Mouse (Mus musculus): ENCODE results near the gene Prrg2. TPM values are rescaled to one million over a fixed set of nuclear protein-coding genes. Genes with fewer than 3 reads are reported as not detected.

The Prrg2 gene
- polyA plus RNA-seq, 1 experiment, result 3.0 TPM

GRCm38 (mm10) chr7:45012011-45012410 lies 50.5 kb downstream of the Prrg2 start:
- H3K4me3 ChIP-seq (replicated peaks), result no peak overlapping the region
- peaks cover 2% of the 10 kb centered on the region; the same call in 1 of the 2 replicates for H3K27me3 ChIP-seq (ENCODE audit: control insufficient read depth)
- H3K9me3 ChIP-seq (ENCODE audit: control insufficient read depth, low read length), result peaks cover 15% of the 10 kb centered on the region
- H3K4me1 ChIP-seq (ENCODE audit: control insufficient read depth), result peaks cover 67% of the 10 kb centered on the region
- TF ChIP-seq TAL1 (IDR thresholded peaks at IDR 0.05; ENCODE audit: low read length), result no peak
- no peak for TF ChIP-seq GATA1 (IDR thresholded peaks at IDR 0.05; ENCODE audit: low read length)
- H3K36me3 ChIP-seq (ENCODE audit: control insufficient read depth), result peaks cover 73% of the 10 kb centered on the region

- Histone ChIP-seq H3K27me3 (ENCODE audit: control insufficient read depth) (peaks cover 2% of the 10 kb centered on the region; the same call in 1 of the 2 replicates), H3K36me3 (ENCODE audit: control insufficient read depth) (peaks cover 99% of the 10 kb centered on the region), H3K4me3 (replicated peaks) (no peak overlapping the region), H3K9me3 (ENCODE audit: control insufficient read depth, low read length) (peaks cover 18% of the 10 kb centered on the region), H3K4me1 (ENCODE audit: control insufficient read depth) (peaks cover 41% of the 10 kb centered on the region)
- TF ChIP-seq GATA1 (IDR thresholded peaks at IDR 0.05; ENCODE audit: low read length), result no peak
- TF ChIP-seq TAL1 (IDR thresholded peaks at IDR 0.05; ENCODE audit: low read length), result no peak
Observed at GRCm38 (mm10) chr7:45008411-45008810, 54.1 kb downstream of the Prrg2 start.

- peaks cover 35% of the 10 kb centered on the region for H3K4me1 ChIP-seq (ENCODE audit: control insufficient read depth)
- H3K9me3 ChIP-seq (ENCODE audit: control insufficient read depth, low read length), result peaks cover 18% of the 10 kb centered on the region
- no peak overlapping the region for H3K4me3 ChIP-seq (replicated peaks)
- peaks cover 99% of the 10 kb centered on the region for H3K36me3 ChIP-seq (ENCODE audit: control insufficient read depth)
- TF ChIP-seq GATA1 (IDR thresholded peaks at IDR 0.05; ENCODE audit: low read length) (no peak), TAL1 (IDR thresholded peaks at IDR 0.05; ENCODE audit: low read length) (no peak)
- H3K27me3 ChIP-seq (ENCODE audit: control insufficient read depth), result peaks cover 2% of the 10 kb centered on the region; the same call in 1 of the 2 replicates
Observed at GRCm38 (mm10) chr7:45007846-45008245, 54.6 kb downstream of the Prrg2 start.

GRCm38 (mm10) chr7:45007141-45007540 lies 55.3 kb downstream of the Prrg2 start:
- Histone ChIP-seq H3K9me3 (ENCODE audit: control insufficient read depth, low read length) (peaks cover 18% of the 10 kb centered on the region), H3K4me3 (replicated peaks) (no peak overlapping the region), H3K4me1 (ENCODE audit: control insufficient read depth) (peaks cover 32% of the 10 kb centered on the region), H3K27me3 (ENCODE audit: control insufficient read depth) (peaks cover 2% of the 10 kb centered on the region; the same call in 1 of the 2 replicates), H3K36me3 (ENCODE audit: control insufficient read depth) (peaks cover 99% of the 10 kb centered on the region)
- no peak for TF ChIP-seq GATA1 (IDR thresholded peaks at IDR 0.05; ENCODE audit: low read length)
- TF ChIP-seq TAL1 (IDR thresholded peaks at IDR 0.05; ENCODE audit: low read length), result no peak

- H3K27me3 ChIP-seq (ENCODE audit: control insufficient read depth), result peaks cover 2% of the 10 kb centered on the region; the same call in 1 of the 2 replicates
- peaks cover 29% of the 10 kb centered on the region for H3K4me1 ChIP-seq (ENCODE audit: control insufficient read depth)
- no peak for TF ChIP-seq GATA1 (IDR thresholded peaks at IDR 0.05; ENCODE audit: low read length)
- no peak for TF ChIP-seq TAL1 (IDR thresholded peaks at IDR 0.05; ENCODE audit: low read length)
- peaks cover 99% of the 10 kb centered on the region for H3K36me3 ChIP-seq (ENCODE audit: control insufficient read depth)
- H3K4me3 ChIP-seq (replicated peaks), result no peak overlapping the region
- H3K9me3 ChIP-seq (ENCODE audit: control insufficient read depth, low read length), result peaks cover 18% of the 10 kb centered on the region
Observed at GRCm38 (mm10) chr7:45006503-45006902, 56.0 kb downstream of the Prrg2 start.

- no peak overlapping the region for H3K4me3 ChIP-seq (replicated peaks)
- peaks cover 18% of the 10 kb centered on the region for H3K9me3 ChIP-seq (ENCODE audit: control insufficient read depth, low read length)
- peaks cover 99% of the 10 kb centered on the region for H3K36me3 ChIP-seq (ENCODE audit: control insufficient read depth)
- H3K27me3 ChIP-seq (ENCODE audit: control insufficient read depth), result peaks cover 2% of the 10 kb centered on the region; the same call in 1 of the 2 replicates
- peaks cover 35% of the 10 kb centered on the region for H3K4me1 ChIP-seq (ENCODE audit: control insufficient read depth)
- TF ChIP-seq TAL1 (IDR thresholded peaks at IDR 0.05; ENCODE audit: low read length) (no peak), GATA1 (IDR thresholded peaks at IDR 0.05; ENCODE audit: low read length) (no peak)
Observed at GRCm38 (mm10) chr7:45005321-45005992, 57.0 kb downstream of the Prrg2 start.

- TF ChIP-seq TAL1 (IDR thresholded peaks at IDR 0.05; ENCODE audit: low read length), result no peak
- TF ChIP-seq GATA1 (IDR thresholded peaks at IDR 0.05; ENCODE audit: low read length), result no peak
- peaks cover 2% of the 10 kb centered on the region; the same call in 1 of the 2 replicates for H3K27me3 ChIP-seq (ENCODE audit: control insufficient read depth)
- peaks cover 18% of the 10 kb centered on the region for H3K9me3 ChIP-seq (ENCODE audit: control insufficient read depth, low read length)
- peaks cover 99% of the 10 kb centered on the region for H3K36me3 ChIP-seq (ENCODE audit: control insufficient read depth)
- peaks cover 34% of the 10 kb centered on the region for H3K4me1 ChIP-seq (ENCODE audit: control insufficient read depth)
- H3K4me3 ChIP-seq (replicated peaks), result no peak overlapping the region
Observed at GRCm38 (mm10) chr7:45004546-45004945, 57.9 kb downstream of the Prrg2 start.

Other genes with a start within 250 kb of the Prrg2 start
- gene Nup62, start 246.6 kb downstream of the Prrg2 start, polyA plus RNA-seq (2012), result 6.9 and 10.5 TPM in 2 replicates
- 0.12 and 0.13 TPM in 2 replicates for gene Il4i1, start 246.3 kb downstream of the Prrg2 start, polyA plus RNA-seq (2012)
- gene Atf5, start 246.0 kb downstream of the Prrg2 start, polyA plus RNA-seq (2012), result 9.7 and 12.0 TPM in 2 replicates
- 33.5 and 36.8 TPM in 2 replicates for gene Akt1s1, start 213.7 kb downstream of the Prrg2 start, polyA plus RNA-seq (2012)
- 7.7 and 10.0 TPM in 2 replicates for gene Tbc1d17, start 213.6 kb downstream of the Prrg2 start, polyA plus RNA-seq (2012)
- gene Pnkp, start 205.5 kb downstream of the Prrg2 start, polyA plus RNA-seq (2012), result 4.5 and 5.5 TPM in 2 replicates
- 7.3 and 8.9 TPM in 2 replicates for gene Ptov1, start 192.9 kb downstream of the Prrg2 start, polyA plus RNA-seq (2012)
- gene Med25, start 170.0 kb downstream of the Prrg2 start, polyA plus RNA-seq (2012), result 46.3 and 51.9 TPM in 2 replicates
- gene Fuz, start 166.6 kb downstream of the Prrg2 start, polyA plus RNA-seq (2012), result 2.6 TPM in 2 replicates
- gene Ap2a1, start 133.2 kb downstream of the Prrg2 start, polyA plus RNA-seq (2012), result 48.1 and 53.1 TPM in 2 replicates
- gene Tsks, start 119.5 kb downstream of the Prrg2 start, polyA plus RNA-seq (2012), result not detected in 2 replicates
- gene Cpt1c, start 87.8 kb downstream of the Prrg2 start, polyA plus RNA-seq (2012), result 0.05 and 0.07 TPM in 2 replicates
- gene Prmt1, start 76.1 kb downstream of the Prrg2 start, polyA plus RNA-seq (2012), result 4.3 and 4.9 TPM in 2 replicates
- 10.4 and 10.6 TPM in 2 replicates for gene Irf3, start 65.0 kb downstream of the Prrg2 start, polyA plus RNA-seq (2012)
- gene Bcl2l12, start 64.0 kb downstream of the Prrg2 start, polyA plus RNA-seq (2012), result 6.1 and 6.4 TPM in 2 replicates
- 29.6 and 31.0 TPM in 2 replicates for gene Scaf1, start 46.3 kb downstream of the Prrg2 start, polyA plus RNA-seq (2012)
- 0.45 and 0.53 TPM in 2 replicates for gene Rras, start 44.7 kb downstream of the Prrg2 start, polyA plus RNA-seq (2012)
- 1.6 and 2.9 TPM in 2 replicates for gene Prr12, start 9.8 kb downstream of the Prrg2 start, polyA plus RNA-seq (2012)
- gene Nosip, start 248 bp downstream of the Prrg2 start, polyA plus RNA-seq (2012), result 12.5 and 14.9 TPM in 2 replicates
- gene Rcn3, start 29.5 kb upstream of the Prrg2 start, polyA plus RNA-seq (2012), result 0.86 and 0.91 TPM in 2 replicates
- 1.0 TPM in 2 replicates for gene Fcgrt, start 41.2 kb upstream of the Prrg2 start, polyA plus RNA-seq (2012)
- gene Rps11, start 61.8 kb upstream of the Prrg2 start, polyA plus RNA-seq (2012), result 22.2 and 23.5 TPM in 2 replicates
- 438 and 543 TPM in 2 replicates for gene Rpl13a, start 66.1 kb upstream of the Prrg2 start, polyA plus RNA-seq (2012)
- gene Gm45713, start 73.6 kb upstream of the Prrg2 start, polyA plus RNA-seq (2012), result not detected in 2 replicates
- 1.7 TPM in 2 replicates for gene Flt3l, start 73.8 kb upstream of the Prrg2 start, polyA plus RNA-seq (2012)
- 6.2 and 7.2 TPM in 2 replicates for gene Pih1d1, start 91.6 kb upstream of the Prrg2 start, polyA plus RNA-seq (2012)
- 13.5 and 16.3 TPM in 2 replicates for gene Aldh16a1, start 91.9 kb upstream of the Prrg2 start, polyA plus RNA-seq (2012)
- gene Slc17a7, start 101.3 kb upstream of the Prrg2 start, polyA plus RNA-seq (2012), result 0.02 TPM in 1 of 2 replicates, not detected in the other
- gene Gfy, start 116.9 kb upstream of the Prrg2 start, polyA plus RNA-seq (2012), result not detected in 2 replicates
- not detected in 2 replicates for gene Pth2, start 118.3 kb upstream of the Prrg2 start, polyA plus RNA-seq (2012)
- 0.05 TPM in 1 of 2 replicates, not detected in the other for gene Ccdc155, start 142.2 kb upstream of the Prrg2 start, polyA plus RNA-seq (2012)
- gene Dkkl1, start 149.5 kb upstream of the Prrg2 start, polyA plus RNA-seq (2012), result 0.55 and 0.60 TPM in 2 replicates
- gene Tead2, start 153.1 kb upstream of the Prrg2 start, polyA plus RNA-seq (2012), result 0.06 and 0.10 TPM in 2 replicates
- 0.70 and 1.2 TPM in 2 replicates for gene Cd37, start 176.4 kb upstream of the Prrg2 start, polyA plus RNA-seq (2012)
- gene Slc6a16, start 178.4 kb upstream of the Prrg2 start, polyA plus RNA-seq (2012), result not detected in 2 replicates
- gene Slc6a21, start 214.8 kb upstream of the Prrg2 start, polyA plus RNA-seq (2012), result not detected in 2 replicates